Mouse (Mus musculus): ENCODE measurements around the gene Creg2.

- TF ChIP-seq CTCF (IDR thresholded peaks at IDR 0.05; ENCODE audit: low read depth, low read length): no peak
- TF ChIP-seq POLR2A (IDR thresholded peaks at IDR 0.05; ENCODE audit: insufficient read depth, low read length): no peak
- TF ChIP-seq EP300 (IDR thresholded peaks at IDR 0.05; ENCODE audit: insufficient read depth, low read depth, low read length): no peak
These were observed 28.2 kb downstream of the Creg2 start for GRCm38 (mm10) chr1:39623106-39623505.
